Mouse (Mus musculus) brain, embryonic 18.5 days (tissue): ENCODE measurements around the gene Il9r.

Source experiments
- DNase-seq: peaks from one replicate; pipeline ENCODE4 v3.0.0-alpha.2; 2012; ENCODE audit warnings: low read depth, low spot score

The Il9r gene

GRCm38 (mm10) chr11:32199230-32199629 is 849 bp downstream of the Il9r start:
- no peak for DNase-seq

GRCm38 (mm10) chr11:32198256-32198955 is 1.7 kb downstream of the Il9r start:
- DNase-seq: no peak

- no peak for DNase-seq
Measured at GRCm38 (mm10) chr11:32197766-32198165, 2.3 kb downstream of the Il9r start.

- DNase-seq: no peak
Measured at GRCm38 (mm10) chr11:32196727-32197126, 3.4 kb downstream of the Il9r start.

GRCm38 (mm10) chr11:32195867-32196540 is 4.1 kb downstream of the Il9r start:
- DNase-seq: no peak

GRCm38 (mm10) chr11:32194626-32195025 is 5.5 kb downstream of the Il9r start:
- no peak for DNase-seq

- DNase-seq: no peak
Measured at GRCm38 (mm10) chr11:32194086-32194485, 6.0 kb downstream of the Il9r start.

- DNase-seq: no peak
Measured at GRCm38 (mm10) chr11:32193156-32193555, 6.9 kb downstream of the Il9r start.

GRCm38 (mm10) chr11:32190603-32191110 is 9.4 kb downstream of the Il9r start:
- no peak for DNase-seq

- no peak for DNase-seq
Measured at GRCm38 (mm10) chr11:32190119-32190518, 10.0 kb downstream of the Il9r start.

GRCm38 (mm10) chr11:32189434-32189833 is 10.6 kb downstream of the Il9r start:
- DNase-seq: no peak

GRCm38 (mm10) chr11:32188881-32189280 is 11.2 kb downstream of the Il9r start:
- no peak for DNase-seq

- DNase-seq: no peak
Measured at GRCm38 (mm10) chr11:32187256-32187655, 12.8 kb downstream of the Il9r start.

- DNase-seq: no peak
Measured at GRCm38 (mm10) chr11:32186031-32186430, 14.0 kb downstream of the Il9r start.

- no peak for DNase-seq
Measured at GRCm38 (mm10) chr11:32184469-32184868, 15.6 kb downstream of the Il9r start.

GRCm38 (mm10) chr11:32181973-32182868 is 17.9 kb downstream of the Il9r start:
- DNase-seq: no peak

- DNase-seq: no peak
Measured at GRCm38 (mm10) chr11:32181246-32181645, 18.8 kb downstream of the Il9r start.

- DNase-seq: no peak
Measured at GRCm38 (mm10) chr11:32178506-32178905, 21.6 kb downstream of the Il9r start.

- no peak for DNase-seq
Measured at GRCm38 (mm10) chr11:32166683-32167082, 33.4 kb downstream of the Il9r start.

GRCm38 (mm10) chr11:32161922-32162804 is 37.9 kb downstream of the Il9r start:
- DNase-seq: peak; percentile 78

- DNase-seq: no peak
Measured at GRCm38 (mm10) chr11:32161500-32161899, 38.6 kb downstream of the Il9r start.
